Mouse (Mus musculus): Measurements from ENCODE around the gene Leap2.

DNA sequence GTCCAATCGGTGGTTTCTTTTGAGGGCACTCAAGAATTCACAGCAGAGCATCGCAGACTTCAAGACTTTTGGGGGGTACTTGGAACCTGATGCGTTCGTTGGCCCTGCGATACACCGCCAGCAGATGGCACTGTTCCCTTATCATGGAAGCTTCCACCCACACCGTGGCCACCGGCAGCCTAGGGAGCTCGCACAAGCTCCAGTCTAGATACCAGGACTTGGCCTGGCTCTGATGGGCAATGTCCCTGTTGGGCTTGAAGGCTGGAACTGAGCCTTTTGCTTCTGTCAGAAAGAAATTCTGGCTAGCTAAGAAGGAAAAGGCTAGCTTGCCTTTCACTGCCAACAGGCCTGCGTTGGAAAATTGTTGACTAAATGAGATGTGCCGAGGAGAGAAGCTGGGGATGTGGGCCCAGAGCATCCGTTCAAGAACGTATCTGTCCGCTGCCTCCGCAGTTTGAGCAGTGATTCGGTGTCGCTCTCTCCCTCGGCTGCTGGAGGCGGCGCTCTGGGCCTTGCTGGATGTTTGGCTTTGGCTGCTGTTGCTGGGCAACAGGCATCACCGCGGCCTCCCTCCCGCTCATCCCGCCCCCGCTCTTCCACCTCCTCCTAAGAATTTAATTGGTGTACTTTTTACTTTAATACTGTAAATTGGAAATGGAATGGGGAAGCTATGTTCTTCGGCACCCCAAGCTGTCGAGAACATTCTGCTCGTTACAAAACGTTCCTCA lies 47.2 kb upstream of the Leap2 start, which contains the start of gene Gm9837:
- peak; percentile 96 for TF ChIP-seq CTCF (IDR thresholded peaks at IDR 0.05; ENCODE audit: control insufficient read depth, insufficient read depth, insufficient read length)
- no peak for TF ChIP-seq USF1 (IDR thresholded peaks at IDR 0.05; ENCODE audit: low read depth)
- TF ChIP-seq FOSL1 (IDR thresholded peaks at IDR 0.05; ENCODE audit: insufficient read depth, low read length, poor library complexity, severe bottlenecking) = no peak
- TF ChIP-seq MYOG (IDR thresholded peaks at IDR 0.05; ENCODE audit: control insufficient read depth, extremely low read depth, insufficient read length) = no peak

Data from C2C12 (cell line).